Mouse (Mus musculus) activated CD4-positive, CD25-positive, alpha-beta regulatory T cell, adult 9 weeks (primary cell): ENCODE results near the gene Cc2d2a. TPM values are rescaled to one million over a fixed set of nuclear protein-coding genes. Genes with fewer than 3 reads are reported as not detected.

Experiments
- polyA plus RNA-seq: library from polyadenylated mRNA; unstranded; fragments of 100-300 nt; shearing (Covaris generic); gene quantifications from one replicate; pipeline ENCODE4 v1.2.1, GENCODE M21; 2017

The Cc2d2a gene
- 1.6 TPM for polyA plus RNA-seq

DNA sequence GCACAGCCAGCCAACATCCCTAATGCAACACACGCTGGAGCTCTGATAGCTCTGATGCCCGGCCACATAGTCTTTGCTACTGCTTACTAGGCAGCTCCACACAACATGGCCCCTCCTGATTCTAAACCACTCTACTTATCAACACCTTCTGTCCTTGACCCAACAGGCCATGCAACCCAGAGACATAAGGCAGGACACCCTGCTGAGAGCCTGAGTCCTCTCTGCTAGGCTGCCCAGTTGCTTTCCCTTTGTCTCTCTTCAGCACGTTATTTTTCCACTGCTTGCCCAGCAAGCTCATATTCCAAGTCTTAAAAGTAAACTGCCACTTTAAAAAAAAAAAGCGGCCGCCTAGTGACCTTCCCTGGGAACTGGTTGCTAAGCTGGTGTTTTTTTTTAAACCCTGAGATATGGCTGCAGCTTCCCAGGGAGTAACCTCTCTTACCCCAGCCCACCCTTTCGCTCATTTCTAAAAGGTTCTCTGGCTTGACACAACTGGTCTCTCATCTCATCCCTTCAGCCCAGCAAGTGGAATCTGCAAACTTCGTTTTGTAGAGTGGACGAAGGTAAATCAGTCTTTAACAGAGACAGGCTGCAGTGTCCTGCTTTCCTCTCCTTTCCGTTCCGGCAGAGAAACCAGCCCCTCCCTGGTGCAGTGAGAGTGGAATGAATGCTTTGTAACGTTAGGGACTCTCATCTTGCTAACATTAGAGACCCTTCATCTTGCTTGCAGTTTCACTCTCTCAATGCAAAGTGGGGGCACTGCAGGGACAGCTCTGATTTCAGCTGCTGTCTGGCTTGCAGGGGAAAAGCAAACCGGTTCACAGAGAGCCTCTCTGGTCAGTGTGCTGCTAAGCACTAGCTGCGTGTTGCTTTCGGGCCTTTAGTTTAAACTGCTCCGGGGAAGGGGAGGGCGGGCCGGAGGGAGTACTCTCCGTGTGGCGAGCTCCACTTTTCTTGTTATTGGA, at the start of gene Cc2d2a:
TSS of gene Cc2d2a (plus strand) at position 350 of the 965 bp plus-strand sequence.

Other genes with a start within 250 kb of the Cc2d2a start
- not detected for gene C1qtnf7, start 146.8 kb upstream of the Cc2d2a start, polyA plus RNA-seq
- gene Bst1, start 156.5 kb downstream of the Cc2d2a start, polyA plus RNA-seq: not detected
- gene Fbxl5, start 159.3 kb downstream of the Cc2d2a start, polyA plus RNA-seq: 74.2 TPM
- gene Cd38, start 206.2 kb downstream of the Cc2d2a start, polyA plus RNA-seq: 39.4 TPM